Mouse (Mus musculus) adrenal gland, postnatal 4 days (tissue): ENCODE results near the gene Gcsh. TPM values are rescaled to one million over a fixed set of nuclear protein-coding genes. Genes with fewer than 3 reads are reported as not detected.

Experiments
- total RNA-seq, 2 experiments: library from RNA; stranded (reverse); gene quantifications; 2 replicates each; pipeline ENCODE4 v1.2.3; 2021

The Gcsh gene
- total RNA-seq, 2 experiments from 2014 or later = 93.6 to 96.6 TPM

Other genes with a start within 250 kb of the Gcsh start
- 10 to 100 TPM; 32.8 to 33.6 TPM for gene Cmc2, start 72.1 kb downstream of the Gcsh start, total RNA-seq
- gene Cenpn, start 71.8 kb downstream of the Gcsh start, total RNA-seq = 10 to 100 TPM; 16.8 to 18.7 TPM
- 10 to 100 TPM; 20.9 to 23.2 TPM for gene Atmin, start 50.1 kb downstream of the Gcsh start, total RNA-seq
- 1 to 10 TPM in 1 of 2 experiments, under 1 TPM in 1; 0.96 to 1.5 TPM for gene 1700030J22Rik, start 14.6 kb downstream of the Gcsh start, total RNA-seq
- 1 to 10 TPM; 1.5 to 3.1 TPM for gene Pkd1l2, start 88.9 kb upstream of the Gcsh start, total RNA-seq
- 1 to 10 TPM in 1 of 2 experiments, under 1 TPM in 1; 0.62 to 2.0 TPM for gene Bco1, start 102.3 kb upstream of the Gcsh start, total RNA-seq
- 10 to 100 TPM; 14.9 to 16.4 TPM for gene Gan, start 164.6 kb upstream of the Gcsh start, total RNA-seq